Mouse (Mus musculus) skeletal muscle tissue, adult 2 months (tissue): ENCODE measurements around the gene Cyp4a29.
"Not testable (repeated sequence)": the region's sequence is repeated elsewhere in the genome, so short reads cannot be mapped to it uniquely, and the experiment has no call there.

Experiments
- DNase-seq: peaks from one replicate; pipeline ENCODE4 v3.0.0-alpha.2; 2012; ENCODE audit warnings: low read depth, low spot score

Cyp4a29 gene

GRCm38 (mm10) chr4:115241784-115242183 lies at the start of gene Cyp4a29:
Cyp4a29 (plus strand) TSS chr4:115242084.
- DNase-seq: no peak

- DNase-seq: not testable (repeated sequence)
Measured at GRCm38 (mm10) chr4:115232901-115233300, 9.0 kb upstream of the Cyp4a29 start.

DNA sequence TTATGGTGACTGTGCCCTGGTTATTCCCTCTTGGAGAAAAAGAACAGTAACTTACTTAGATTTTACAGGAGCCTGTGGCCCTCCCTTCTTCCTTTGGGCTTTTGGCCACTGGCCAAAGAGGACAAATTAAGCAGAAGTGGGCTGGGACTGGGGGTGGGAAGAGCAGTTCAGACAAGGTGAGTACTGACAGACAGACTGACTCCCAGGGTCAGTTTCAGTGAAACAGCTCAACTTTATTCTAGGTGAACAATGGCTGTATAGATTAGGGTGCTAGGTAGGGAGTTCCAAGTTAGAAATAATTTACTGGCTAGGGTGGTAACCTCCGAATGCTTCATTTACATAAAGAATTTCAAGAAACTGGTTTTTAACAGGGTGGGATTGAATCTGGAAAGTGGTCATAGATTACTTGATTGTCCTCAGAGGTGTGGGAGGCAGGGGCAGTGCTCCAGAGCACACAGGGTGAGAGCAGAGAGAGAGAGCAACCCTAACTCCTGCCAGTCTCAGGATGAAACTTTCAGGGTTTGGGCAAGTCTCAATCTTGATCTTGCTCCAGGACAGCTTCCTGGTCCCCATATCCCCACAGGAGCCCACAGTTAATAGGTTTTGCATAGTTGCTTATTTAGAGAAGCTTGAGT lies 5.3 kb upstream of the Cyp4a29 start:
- no peak for DNase-seq

GRCm38 (mm10) chr4:115264687-115265569 lies 23.0 kb downstream of the Cyp4a29 start:
- DNase-seq: not testable (repeated sequence)

DNA sequence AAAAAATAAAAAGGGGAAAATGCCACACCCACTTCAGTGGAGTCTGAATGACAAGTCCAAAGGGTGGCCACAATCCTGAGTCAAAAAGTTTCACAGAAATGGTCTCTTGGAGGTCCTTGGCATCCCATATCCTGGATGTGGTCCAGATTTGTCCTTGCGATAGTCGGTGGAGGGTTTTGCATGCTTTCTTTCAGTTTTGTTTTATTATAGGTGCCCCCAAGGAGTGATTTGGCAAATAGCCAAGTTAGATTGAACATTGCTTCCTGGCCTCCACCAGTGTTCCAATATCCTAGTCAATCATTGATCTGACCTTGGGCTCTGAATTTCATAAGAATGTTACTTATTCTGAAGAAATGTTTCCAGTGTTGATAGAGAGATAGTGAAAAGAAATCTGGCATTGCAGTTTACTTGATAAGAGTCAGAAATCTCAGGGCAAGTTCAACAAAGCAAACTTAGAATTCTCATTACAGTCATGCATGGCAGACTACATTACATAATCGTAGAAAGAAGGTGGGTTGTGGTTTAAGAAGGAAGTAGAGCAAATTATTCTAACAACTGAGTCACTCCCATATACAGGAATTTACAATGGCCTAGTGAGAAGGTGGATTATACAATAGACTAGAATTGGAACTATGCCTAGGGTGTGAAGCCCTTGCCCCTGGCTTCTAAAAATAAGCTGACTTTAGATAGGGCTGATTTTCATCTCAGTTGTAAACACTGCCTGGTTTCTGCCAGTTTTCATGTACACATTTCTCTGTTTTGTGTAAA lies 36.5 kb downstream of the Cyp4a29 start:
- not testable (repeated sequence) for DNase-seq

GRCm38 (mm10) chr4:115280342-115280741 lies 38.5 kb downstream of the Cyp4a29 start:
- no peak for DNase-seq

- not testable (repeated sequence) for DNase-seq
Measured at GRCm38 (mm10) chr4:115280779-115281178, 38.9 kb downstream of the Cyp4a29 start.

- DNase-seq: not testable (repeated sequence)
Measured at GRCm38 (mm10) chr4:115281231-115281767, 39.4 kb downstream of the Cyp4a29 start.

GRCm38 (mm10) chr4:115298746-115299145 lies 56.9 kb downstream of the Cyp4a29 start, which contains the start of gene Cyp4a12a:
Cyp4a12a (plus strand) TSS chr4:115299046.
- not testable (repeated sequence) for DNase-seq
